Mouse (Mus musculus) lung, embryonic 16.5 days (tissue): Measurements from ENCODE around the gene Clip2. TPM values are rescaled to one million over a fixed set of nuclear protein-coding genes. Genes with fewer than 3 reads are reported as not detected.

Experiments
- ATAC-seq: fragments of 200-750 bp; cut with Nextera tagmentation; 2 replicates; pipeline ENCODE4 v1.8.0; 2017; ENCODE audit warnings: low read depth, mild to moderate bottlenecking, moderate library complexity
- H3K27ac ChIP-seq: fragments of 300-500 bp; sonication (generic); 2 replicates; pipeline ENCODE4 v1.5.1; 2014; ENCODE audit warnings: mild to moderate bottlenecking, control low read depth, low read length
- H3K27me3 ChIP-seq: fragments of 300-500 bp; sonication (generic); 2 replicates; pipeline ENCODE4 v1.6.1; 2014; ENCODE audit warnings: low read depth, low read length, mixed read lengths; ENCODE audit not compliant: control insufficient read depth, insufficient read depth
- H3K36me3 ChIP-seq: fragments of 300-500 bp; sonication (generic); 2 replicates; pipeline ENCODE4 v1.6.1; 2014; ENCODE audit warnings: low read length; ENCODE audit not compliant: control insufficient read depth, insufficient read depth
- H3K4me1 ChIP-seq: fragments of 300-500 bp; sonication (generic); replicated peaks from 2 replicates; pipeline ENCODE4 v1.6.1; 2014; ENCODE audit warnings: low read length, mixed read lengths; ENCODE audit not compliant: control insufficient read depth, insufficient read depth
- H3K4me2 ChIP-seq: fragments of 300-500 bp; sonication (generic); 2 replicates; pipeline ENCODE4 v1.6.1; 2014; ENCODE audit warnings: low read depth, low read length, control low read depth
- H3K4me3 ChIP-seq: fragments of 300-500 bp; sonication (generic); 2 replicates; pipeline ENCODE4 v1.5.1; 2014; ENCODE audit warnings: mild to moderate bottlenecking, low read length, control low read depth
- H3K9ac ChIP-seq: fragments of 300-500 bp; sonication (generic); 2 replicates; pipeline ENCODE4 v1.6.1; 2014; ENCODE audit warnings: low read length, control low read depth
- H3K9me3 ChIP-seq: fragments of 300-500 bp; sonication (generic); 2 replicates; pipeline ENCODE4 v1.6.1; 2016; ENCODE audit warnings: low read length; ENCODE audit not compliant: control insufficient read depth
- WGBS: fragments of 180-500 bp; shearing (Covaris S2); extraction: QIAGEN DNeasy Blood & Tissue Kit; methylation state at CpG from one replicate; pipeline ENCODE4 v1.1.7; 2014; 5-methylcytosine and 5-hydroxymethylcytosine counted together
- polyA plus RNA-seq: library from polyadenylated mRNA; unstranded; fragments of >200 nt; fragmentation: Nextera tagmentation; extraction: Ambion mirVana; gene quantifications from 2 replicates; pipeline ENCODE4 v1.2.1, GENCODE M21; 2015

The Clip2 gene
- polyA plus RNA-seq, 1 experiment from 2014 or later = 4.7 TPM

DNA sequence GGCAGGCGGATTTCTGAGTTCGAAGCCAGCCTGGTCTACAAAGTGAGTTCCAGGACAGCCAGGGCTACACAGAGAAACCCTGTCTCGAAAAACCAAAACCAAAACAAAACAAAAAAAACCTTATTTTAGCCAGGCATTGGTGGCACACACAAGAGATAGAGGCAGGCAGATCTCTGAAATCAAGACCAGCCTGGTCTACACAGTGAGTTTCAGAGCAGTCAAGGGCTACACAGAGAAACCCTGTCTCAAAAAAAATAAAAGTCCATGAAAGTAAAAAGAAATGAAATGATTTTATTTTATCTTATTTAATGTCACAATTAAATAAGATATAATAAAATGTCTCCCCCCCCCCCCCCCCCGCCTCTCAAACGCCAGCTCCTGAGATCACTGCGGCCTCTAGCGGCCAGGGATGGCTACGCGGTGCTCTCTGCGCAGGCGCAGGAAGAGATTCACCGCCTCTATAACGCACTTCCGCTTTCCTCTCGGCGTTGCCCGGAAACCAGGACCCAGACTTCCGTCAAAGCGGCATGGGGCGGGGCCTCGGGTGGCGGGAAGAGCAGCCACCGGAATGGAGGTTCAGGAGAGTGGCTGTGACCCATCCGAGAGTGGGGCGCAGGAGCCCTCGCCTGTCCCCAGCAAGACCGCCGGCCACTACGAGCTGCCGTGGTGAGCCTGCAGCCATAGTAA, 30.1 kb upstream of the Clip2 start:
- Histone ChIP-seq H3K9ac (peak overlapping the region; percentile 95), H3K27ac (peak overlapping the region; percentile 43; the same call in 1 of the 2 replicates), H3K4me1 (peaks cover 9% of the 10 kb centered on the region), H3K36me3 (no peaks in the 10 kb centered on the region), H3K4me3 (peak overlapping the region; percentile 99), H3K9me3 (no peaks in the 10 kb centered on the region), H3K27me3 (no peaks in the 10 kb centered on the region), H3K4me2 (peak overlapping the region; percentile 94)
- 7% methylated on average over 30 of the region's 30 CpGs for WGBS
- peak; percentile 98 for ATAC-seq

DNA sequence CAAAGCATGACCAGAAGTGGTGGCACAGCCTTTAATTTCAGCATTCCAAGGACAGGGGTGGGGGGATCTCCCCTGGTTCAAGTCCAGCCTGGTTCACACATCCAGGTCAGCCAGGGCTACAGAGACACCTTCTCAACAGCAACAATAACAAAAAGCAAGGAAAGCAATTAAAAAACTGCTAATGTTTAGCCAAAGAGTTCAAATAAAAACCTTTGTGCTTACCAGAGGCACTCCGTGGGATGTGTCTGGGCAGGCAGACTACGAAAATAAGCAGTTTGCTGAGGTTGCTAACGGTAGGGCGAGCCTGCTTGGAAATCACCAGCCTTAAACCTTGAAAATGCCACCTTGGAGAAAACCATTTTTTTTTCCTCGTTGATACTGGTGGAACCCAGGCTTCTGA, 28.9 kb upstream of the Clip2 start, which contains the start of gene Rfc2:
TSS of gene Rfc2 (plus strand) at position 221 of the 400 bp plus-strand sequence.
- H3K27me3 ChIP-seq = no peaks in the 10 kb centered on the region
- WGBS = 75% methylated on average over 5 of the region's 5 CpGs

GRCm38 (mm10) chr5:134579135-134579534, 26.9 kb upstream of the Clip2 start:
- no peaks in the 10 kb centered on the region for H3K27me3 ChIP-seq
- 58% methylated on average over 3 of the region's 3 CpGs for WGBS
- no peak overlapping the region for H3K9ac ChIP-seq
- H3K9me3 ChIP-seq = no peaks in the 10 kb centered on the region
- H3K4me2 ChIP-seq = no peak overlapping the region
- peaks cover 9% of the 10 kb centered on the region for H3K4me1 ChIP-seq
- H3K27ac ChIP-seq = no peak overlapping the region
- no peak for ATAC-seq
- no peak overlapping the region for H3K4me3 ChIP-seq
- H3K36me3 ChIP-seq = no peaks in the 10 kb centered on the region

More for the DNA sequence above, 28.9 kb upstream of the Clip2 start, which contains the start of gene Rfc2:
- ATAC-seq = no peak
- no peak within 1 kb of the TSS for H3K9ac ChIP-seq
- no peaks in the 10 kb centered on the region for H3K9me3 ChIP-seq
- no peaks in the 10 kb centered on the region for H3K36me3 ChIP-seq
- H3K4me3 ChIP-seq = no peak within 1 kb of the TSS
- H3K27ac ChIP-seq = no peak within 1 kb of the TSS
- H3K4me1 ChIP-seq = peaks cover 9% of the 10 kb centered on the region
- H3K4me2 ChIP-seq = no peak within 1 kb of the TSS

DNA sequence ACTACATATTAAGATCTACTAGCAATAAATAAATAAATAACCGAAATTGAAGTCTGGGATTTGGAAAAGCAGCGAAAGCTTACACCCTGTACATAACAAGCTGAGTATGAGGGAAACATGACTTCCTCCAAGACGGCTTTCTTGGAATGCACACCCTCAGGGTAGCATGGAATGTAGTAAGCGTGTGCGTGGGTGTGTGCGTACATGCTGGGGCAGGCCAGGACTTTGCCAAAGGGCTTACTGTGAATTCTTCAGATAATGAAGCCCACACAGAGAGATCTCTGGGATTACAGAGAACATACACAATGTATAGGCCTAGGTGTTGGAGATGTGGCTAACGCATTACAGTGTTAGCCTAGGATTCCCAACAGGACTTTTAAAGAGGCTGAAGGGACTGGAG, 25.3 kb upstream of the Clip2 start:
- 79% methylated on average over 7 of the region's 7 CpGs for WGBS
- Histone ChIP-seq H3K9me3 (no peaks in the 10 kb centered on the region), H3K4me2 (no peak overlapping the region), H3K27ac (no peak overlapping the region; the same call in 1 of the 2 replicates), H3K36me3 (no peaks in the 10 kb centered on the region), H3K4me3 (no peak overlapping the region), H3K4me1 (peaks cover 3% of the 10 kb centered on the region), H3K27me3 (no peaks in the 10 kb centered on the region), H3K9ac (no peak overlapping the region)
- ATAC-seq = no peak

GRCm38 (mm10) chr5:134576517-134577220, 24.4 kb upstream of the Clip2 start:
- no peak overlapping the region for H3K4me3 ChIP-seq
- ATAC-seq = no peak
- H3K27ac ChIP-seq = no peak overlapping the region

DNA sequence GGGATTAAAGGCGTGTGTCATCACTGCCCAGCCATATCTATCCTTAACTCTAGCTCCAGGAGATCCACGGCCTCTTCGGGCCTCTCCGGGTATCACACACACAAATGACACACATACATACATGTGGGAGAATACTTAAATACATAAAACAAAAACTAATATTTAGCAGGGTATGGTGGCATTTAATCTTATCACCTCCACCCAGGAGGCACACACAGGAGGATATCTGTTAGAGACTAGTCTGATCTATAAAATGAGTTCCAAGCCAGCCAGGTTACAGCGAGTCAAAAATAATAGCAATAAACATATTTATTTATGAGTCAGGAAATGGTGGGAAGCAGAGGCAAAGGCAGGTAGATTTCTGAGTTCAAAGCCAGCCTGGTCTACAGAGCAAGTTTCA, 23.6 kb upstream of the Clip2 start:
- ATAC-seq = no peak
- peaks cover 6% of the 10 kb centered on the region for H3K4me1 ChIP-seq
- H3K9ac ChIP-seq = no peak overlapping the region
- no peaks in the 10 kb centered on the region for H3K9me3 ChIP-seq
- no peak overlapping the region for H3K4me3 ChIP-seq
- H3K4me2 ChIP-seq = no peak overlapping the region
- no peaks in the 10 kb centered on the region for H3K36me3 ChIP-seq
- H3K27me3 ChIP-seq = no peaks in the 10 kb centered on the region
- H3K27ac ChIP-seq = no peak overlapping the region
- WGBS = 98% methylated on average over 5 of the region's 5 CpGs

More at GRCm38 (mm10) chr5:134576517-134577220, 24.4 kb upstream of the Clip2 start:
- Histone ChIP-seq H3K9ac (no peak overlapping the region), H3K36me3 (no peaks in the 10 kb centered on the region), H3K9me3 (no peaks in the 10 kb centered on the region), H3K4me1 (peaks cover 6% of the 10 kb centered on the region), H3K27me3 (no peaks in the 10 kb centered on the region), H3K4me2 (no peak overlapping the region)
- 73% methylated on average over 14 of the region's 14 CpGs for WGBS

- no peaks in the 10 kb centered on the region for H3K36me3 ChIP-seq
- H3K27me3 ChIP-seq = no peaks in the 10 kb centered on the region
- peak overlapping the region; percentile 92 for H3K4me2 ChIP-seq
- no peaks in the 10 kb centered on the region for H3K9me3 ChIP-seq
- H3K4me3 ChIP-seq = peak overlapping the region; percentile 62
- peaks cover 12% of the 10 kb centered on the region for H3K4me1 ChIP-seq
- H3K9ac ChIP-seq = peak overlapping the region; percentile 70
- peak overlapping the region; percentile 97 for H3K27ac ChIP-seq
- WGBS = 24% methylated on average over 10 of the region's 10 CpGs
- ATAC-seq = peak; percentile 19
Observed at GRCm38 (mm10) chr5:134572508-134573214, 20.4 kb upstream of the Clip2 start.

DNA sequence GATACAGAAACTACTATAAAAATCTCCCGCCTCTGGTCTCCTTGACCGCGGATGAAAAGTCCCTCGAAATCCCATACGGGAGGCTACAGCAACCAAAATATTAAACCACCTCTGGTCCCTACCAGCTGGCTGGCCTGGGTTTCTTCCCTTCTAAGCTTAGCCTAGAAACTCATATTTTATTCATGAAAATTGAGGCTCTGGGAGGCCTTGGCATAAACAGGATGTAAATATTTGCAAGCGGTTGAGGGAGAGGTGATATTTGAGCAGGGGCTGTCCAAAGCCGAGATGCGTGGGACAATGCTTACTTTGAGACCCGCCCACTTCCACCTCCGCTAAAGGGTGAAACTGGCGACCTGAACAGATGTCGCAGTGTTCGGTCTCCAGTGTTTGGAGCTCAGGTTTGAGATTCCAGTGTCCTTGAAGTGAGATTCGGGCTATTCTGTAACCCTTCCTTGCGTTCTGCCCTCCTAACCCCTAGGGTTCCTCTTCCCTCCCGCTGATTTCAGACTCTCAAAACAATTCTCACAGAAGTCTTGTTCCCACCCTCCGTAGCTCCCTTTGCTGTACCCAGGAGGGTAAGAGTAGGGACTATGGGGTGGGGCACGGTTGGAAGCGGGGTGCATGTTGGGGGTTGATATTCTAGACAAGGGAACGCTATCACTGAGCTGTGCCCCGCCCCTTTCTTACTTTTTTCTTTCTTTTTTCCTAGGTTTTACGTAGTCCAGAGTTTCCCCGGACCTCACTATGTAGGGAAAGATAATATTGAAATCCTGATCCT, 19.7 kb upstream of the Clip2 start:
- ATAC-seq = peak; percentile 80
- Histone ChIP-seq H3K27ac (peak overlapping the region; percentile 97), H3K27me3 (no peaks in the 10 kb centered on the region), H3K4me3 (peak overlapping the region; percentile 62), H3K9ac (peak overlapping the region; percentile 70), H3K36me3 (no peaks in the 10 kb centered on the region), H3K4me2 (peak overlapping the region; percentile 92), H3K9me3 (no peaks in the 10 kb centered on the region), H3K4me1 (peaks cover 12% of the 10 kb centered on the region)
- under 1% methylated on average over 23 of the region's 23 CpGs for whole genome bisulfite sequencing
